Mouse (Mus musculus) left cerebral cortex, postnatal 36 days (tissue): Measurements from ENCODE around the gene Chic2. TPM values are rescaled to one million over a fixed set of nuclear protein-coding genes. Genes with fewer than 3 reads are reported as not detected.

ENCODE experiments used
- DNase-seq, 2 experiments: peaks; one replicate each; pipeline ENCODE4 v3.0.0; 2021 to 2022; ENCODE audit warnings: low spot score in 2 of 2, mixed read lengths in 1 of 2
- intact Hi-C: fragments of 180-260 bp; cut with DNase I; formaldehyde crosslinking; loops from one replicate; pipeline ENCODE4 v1.15.1; 2025
- total RNA-seq, 2 experiments: library from RNA; stranded (reverse); gene quantifications; 2 replicates each; pipeline ENCODE4 v1.2.3; 2021

The Chic2 gene
- total RNA-seq, 2 experiments from 2014 or later = 15.3 to 18.8 TPM

GRCm38 (mm10) chr5:75070656-75071375 is 26.2 kb upstream of the Chic2 start:
- intact Hi-C loops = loop anchor here (5.0 kb wide), 1 partner anchor 81 kb away; the partner anchor contains the start of gene Pdgfra
- no peak for DNase-seq

- intact Hi-C loops = loop anchor here (5.0 kb wide), 1 partner anchor 82 kb away; the partner anchor contains the start of gene Pdgfra
- DNase-seq = no peak
Observed at GRCm38 (mm10) chr5:75070132-75070531, 25.6 kb upstream of the Chic2 start.

- intact Hi-C loops = no loop called here
- no peak for DNase-seq
Observed at GRCm38 (mm10) chr5:75067125-75067756, 22.7 kb upstream of the Chic2 start.

- intact Hi-C loops = no loop called here
- DNase-seq = no peak
Observed at GRCm38 (mm10) chr5:75066715-75067114, 22.1 kb upstream of the Chic2 start.

- intact Hi-C loops = no loop called here
- DNase-seq = no peak
Observed at GRCm38 (mm10) chr5:75063177-75063576, 18.6 kb upstream of the Chic2 start.

- DNase-seq = no peak
- intact Hi-C loops = no loop called here
Observed at GRCm38 (mm10) chr5:75051109-75051508, 6.5 kb upstream of the Chic2 start.

GRCm38 (mm10) chr5:75046681-75047321 is 2.2 kb upstream of the Chic2 start:
- DNase-seq = peak; percentile 32 to 37
- intact Hi-C loops = no loop called here

- intact Hi-C loops = no loop called here
- no peak for DNase-seq
Observed at GRCm38 (mm10) chr5:75045371-75045770, 797 bp upstream of the Chic2 start.

- intact Hi-C loops = loop anchor here (5.0 kb wide), 1 partner anchor 101 kb away; no protein-coding TSS in a partner anchor
Observed at GRCm38 (mm10) chr5:75043621-75044301, 813 bp downstream of the Chic2 start.

GRCm38 (mm10) chr5:75043011-75043445 is 1.5 kb downstream of the Chic2 start:
- no peak for DNase-seq
- intact Hi-C loops = loop anchor here (5.0 kb wide), 1 partner anchor 101 kb away; no protein-coding TSS in a partner anchor

More at GRCm38 (mm10) chr5:75043621-75044301, 813 bp downstream of the Chic2 start:
- no peak for DNase-seq

- DNase-seq = no peak
- intact Hi-C loops = no loop called here
Observed at GRCm38 (mm10) chr5:75039307-75039706, 5.3 kb downstream of the Chic2 start.

- no peak for DNase-seq
- intact Hi-C loops = no loop called here
Observed at GRCm38 (mm10) chr5:75035475-75035874, 9.1 kb downstream of the Chic2 start.

GRCm38 (mm10) chr5:75014768-75015167 is 29.8 kb downstream of the Chic2 start:
- DNase-seq = no peak
- intact Hi-C loops = no loop called here

- intact Hi-C loops = no loop called here
- no peak for DNase-seq
Observed at GRCm38 (mm10) chr5:75012771-75013421, 31.7 kb downstream of the Chic2 start.

- no peak for DNase-seq
- intact Hi-C loops = no loop called here
Observed at GRCm38 (mm10) chr5:75011985-75012738, 32.4 kb downstream of the Chic2 start.

- intact Hi-C loops = no loop called here
Observed at GRCm38 (mm10) chr5:75004755-75005154, 39.8 kb downstream of the Chic2 start.

GRCm38 (mm10) chr5:75002109-75002508 is 42.5 kb downstream of the Chic2 start:
- intact Hi-C loops = no loop called here
- no peak for DNase-seq

More at GRCm38 (mm10) chr5:75004755-75005154, 39.8 kb downstream of the Chic2 start:
- no peak for DNase-seq

- intact Hi-C loops = no loop called here
- no peak for DNase-seq
Observed at GRCm38 (mm10) chr5:74998716-74999512, 45.7 kb downstream of the Chic2 start.
